Mouse (Mus musculus) lung, embryonic 16.5 days (tissue): ENCODE measurements around the gene Olfm2. TPM values are rescaled to one million over a fixed set of nuclear protein-coding genes. Genes with fewer than 3 reads are reported as not detected.
A peak's percentile ranks its signal among the peaks of the same experiment; 100 is the strongest.

ENCODE experiments used
- ATAC-seq: fragments of 200-750 bp; cut with Nextera tagmentation; 2 replicates; pipeline ENCODE4 v1.8.0; 2017; ENCODE audit warnings: low read depth, mild to moderate bottlenecking, moderate library complexity
- H3K27ac ChIP-seq: fragments of 300-500 bp; sonication (generic); 2 replicates; pipeline ENCODE4 v1.5.1; 2014; ENCODE audit warnings: mild to moderate bottlenecking, control low read depth, low read length
- H3K27me3 ChIP-seq: fragments of 300-500 bp; sonication (generic); 2 replicates; pipeline ENCODE4 v1.6.1; 2014; ENCODE audit warnings: low read depth, low read length, mixed read lengths; ENCODE audit not compliant: control insufficient read depth, insufficient read depth
- H3K36me3 ChIP-seq: fragments of 300-500 bp; sonication (generic); 2 replicates; pipeline ENCODE4 v1.6.1; 2014; ENCODE audit warnings: low read length; ENCODE audit not compliant: control insufficient read depth, insufficient read depth
- H3K4me1 ChIP-seq: fragments of 300-500 bp; sonication (generic); replicated peaks from 2 replicates; pipeline ENCODE4 v1.6.1; 2014; ENCODE audit warnings: low read length, mixed read lengths; ENCODE audit not compliant: control insufficient read depth, insufficient read depth
- H3K4me2 ChIP-seq: fragments of 300-500 bp; sonication (generic); 2 replicates; pipeline ENCODE4 v1.6.1; 2014; ENCODE audit warnings: low read depth, low read length, control low read depth
- H3K4me3 ChIP-seq: fragments of 300-500 bp; sonication (generic); 2 replicates; pipeline ENCODE4 v1.5.1; 2014; ENCODE audit warnings: mild to moderate bottlenecking, low read length, control low read depth
- H3K9ac ChIP-seq: fragments of 300-500 bp; sonication (generic); 2 replicates; pipeline ENCODE4 v1.6.1; 2014; ENCODE audit warnings: low read length, control low read depth
- H3K9me3 ChIP-seq: fragments of 300-500 bp; sonication (generic); 2 replicates; pipeline ENCODE4 v1.6.1; 2016; ENCODE audit warnings: low read length; ENCODE audit not compliant: control insufficient read depth
- WGBS: fragments of 180-500 bp; shearing (Covaris S2); extraction: QIAGEN DNeasy Blood & Tissue Kit; methylation state at CpG from one replicate; pipeline ENCODE4 v1.1.7; 2014; 5-methylcytosine and 5-hydroxymethylcytosine counted together
- polyA plus RNA-seq: library from polyadenylated mRNA; unstranded; fragments of >200 nt; fragmentation: Nextera tagmentation; extraction: Ambion mirVana; gene quantifications from 2 replicates; pipeline ENCODE4 v1.2.1, GENCODE M21; 2015

Olfm2 gene
- polyA plus RNA-seq, 1 experiment from 2014 or later, result 2.9 TPM

DNA sequence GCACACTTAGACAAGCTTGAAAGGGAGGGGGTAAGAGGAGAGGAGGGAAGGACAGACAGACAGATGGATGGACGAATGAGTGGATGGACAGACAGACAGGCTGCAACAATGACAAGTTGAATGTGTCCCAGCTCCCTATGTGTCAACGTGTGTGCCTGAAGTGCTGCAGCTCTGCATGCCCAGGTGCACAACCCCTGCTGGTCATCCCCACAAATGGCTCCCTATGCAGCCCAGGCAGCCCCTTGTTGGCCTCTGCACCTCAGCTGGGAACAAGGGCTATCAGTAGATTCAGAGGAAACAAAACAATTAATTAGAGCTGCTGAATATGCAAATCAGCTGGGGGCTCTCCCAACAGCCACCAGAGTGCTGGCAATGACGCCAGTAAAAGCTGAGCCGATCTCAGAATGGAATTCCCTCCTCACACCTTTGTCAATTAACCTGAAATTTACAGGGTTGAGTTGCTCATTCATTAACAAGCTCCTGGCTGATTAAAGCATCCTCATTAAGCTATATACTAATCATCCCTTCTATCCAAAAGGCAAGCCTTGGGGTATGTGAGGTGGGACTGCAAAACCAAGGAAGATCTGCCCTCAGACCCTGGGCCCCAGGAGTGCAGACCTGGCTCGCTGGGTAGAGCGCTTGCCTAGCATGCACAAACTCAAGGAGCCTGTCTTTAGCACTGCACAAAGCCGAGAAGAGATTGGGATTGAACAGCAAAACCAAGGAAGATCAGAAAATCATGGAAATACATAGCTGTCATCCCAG, 16.2 kb upstream of the Olfm2 start:
- no peak overlapping the region for H3K9ac ChIP-seq
- no peak overlapping the region for H3K27ac ChIP-seq
- no peaks in the 10 kb centered on the region for H3K4me1 ChIP-seq
- no peak for ATAC-seq
- 49% methylated on average over 7 of the region's 7 CpGs for WGBS
- H3K27me3 ChIP-seq, result no peaks in the 10 kb centered on the region
- no peaks in the 10 kb centered on the region for H3K36me3 ChIP-seq
- no peak overlapping the region for H3K4me2 ChIP-seq
- no peak overlapping the region for H3K4me3 ChIP-seq
- no peaks in the 10 kb centered on the region; the same call in 1 of the 2 replicates for H3K9me3 ChIP-seq

DNA sequence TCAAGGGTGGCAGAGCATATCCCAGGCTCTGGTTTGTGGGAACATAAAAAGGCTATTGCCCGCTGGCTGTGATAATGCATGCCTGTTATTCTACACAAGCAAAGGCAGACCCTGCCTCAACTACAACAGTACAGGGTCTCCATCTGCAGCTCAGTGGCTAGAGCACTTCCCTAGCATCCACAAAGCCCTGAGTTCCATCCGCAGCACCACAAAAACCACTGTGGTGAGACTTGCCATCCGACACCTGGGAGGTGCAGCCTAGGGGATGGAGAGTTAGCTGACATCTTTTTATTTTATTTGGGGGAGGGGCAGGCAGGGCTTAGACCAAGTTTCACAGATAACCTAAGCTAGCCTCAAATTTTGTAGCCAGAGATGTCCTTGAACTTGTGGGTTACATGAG, 15.2 kb upstream of the Olfm2 start:
- H3K27ac ChIP-seq, result no peak overlapping the region
- no peak for ATAC-seq
- H3K9ac ChIP-seq, result no peak overlapping the region
- no peaks in the 10 kb centered on the region for H3K4me1 ChIP-seq
- no peaks in the 10 kb centered on the region; the same call in 1 of the 2 replicates for H3K9me3 ChIP-seq
- no peaks in the 10 kb centered on the region for H3K27me3 ChIP-seq
- no peaks in the 10 kb centered on the region for H3K36me3 ChIP-seq
- WGBS, result 68% methylated on average over 3 of the region's 3 CpGs
- no peak overlapping the region for H3K4me3 ChIP-seq
- H3K4me2 ChIP-seq, result no peak overlapping the region

DNA sequence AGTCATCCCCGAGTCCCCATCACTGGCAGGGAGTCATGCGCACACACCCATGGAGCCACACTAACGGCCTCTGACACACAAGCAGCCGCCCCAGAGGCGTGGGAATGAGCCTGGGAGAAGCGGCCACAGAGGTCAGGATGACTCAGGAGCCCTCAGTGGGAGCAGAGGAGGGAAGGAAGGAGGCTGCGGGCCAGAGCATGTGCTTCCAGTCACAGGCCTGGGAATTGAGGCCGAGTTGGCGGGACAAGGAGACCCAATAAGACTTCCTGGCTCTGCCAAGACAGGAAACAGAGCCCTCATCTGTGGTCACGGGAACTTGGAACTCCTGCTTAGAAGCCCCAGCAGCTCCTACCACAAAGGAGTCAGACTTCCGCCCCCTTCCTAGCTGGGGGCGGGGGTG, 14.7 kb upstream of the Olfm2 start:
- H3K4me2 ChIP-seq, result no peak overlapping the region
- no peak overlapping the region for H3K27ac ChIP-seq
- H3K36me3 ChIP-seq, result no peaks in the 10 kb centered on the region
- no peak overlapping the region for H3K4me3 ChIP-seq
- no peaks in the 10 kb centered on the region; the same call in 1 of the 2 replicates for H3K9me3 ChIP-seq
- H3K4me1 ChIP-seq, result no peaks in the 10 kb centered on the region
- WGBS, result 49% methylated on average over 12 of the region's 12 CpGs
- peak; percentile 47 for ATAC-seq
- H3K9ac ChIP-seq, result no peak overlapping the region
- H3K27me3 ChIP-seq, result no peaks in the 10 kb centered on the region

DNA sequence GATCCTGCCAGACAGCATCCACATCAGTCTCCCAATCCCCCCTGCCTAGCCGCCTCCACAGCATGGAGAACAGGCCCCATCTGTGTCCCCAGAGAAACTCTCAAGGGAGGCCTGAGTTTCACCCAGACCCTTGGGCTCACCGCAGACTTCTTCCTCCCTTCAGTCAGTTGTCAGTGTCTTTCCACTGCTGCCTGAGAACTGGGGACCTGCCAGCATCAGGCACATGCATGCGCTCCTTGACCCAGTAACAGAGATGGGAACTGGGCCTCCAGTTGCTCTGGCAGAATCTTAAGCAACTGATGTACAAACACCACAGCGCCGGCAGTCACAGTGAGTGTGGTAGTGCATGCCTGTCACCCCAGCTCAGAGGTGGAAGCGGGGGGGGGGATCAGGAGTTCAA, 12.7 kb upstream of the Olfm2 start:
- Histone ChIP-seq H3K27me3 (no peaks in the 10 kb centered on the region), H3K9ac (no peak overlapping the region), H3K36me3 (no peaks in the 10 kb centered on the region), H3K4me1 (no peaks in the 10 kb centered on the region), H3K9me3 (no peaks in the 10 kb centered on the region; the same call in 1 of the 2 replicates), H3K4me2 (no peak overlapping the region), H3K27ac (no peak overlapping the region), H3K4me3 (no peak overlapping the region)
- 75% methylated on average over 6 of the region's 6 CpGs for WGBS
- ATAC-seq, result no peak

DNA sequence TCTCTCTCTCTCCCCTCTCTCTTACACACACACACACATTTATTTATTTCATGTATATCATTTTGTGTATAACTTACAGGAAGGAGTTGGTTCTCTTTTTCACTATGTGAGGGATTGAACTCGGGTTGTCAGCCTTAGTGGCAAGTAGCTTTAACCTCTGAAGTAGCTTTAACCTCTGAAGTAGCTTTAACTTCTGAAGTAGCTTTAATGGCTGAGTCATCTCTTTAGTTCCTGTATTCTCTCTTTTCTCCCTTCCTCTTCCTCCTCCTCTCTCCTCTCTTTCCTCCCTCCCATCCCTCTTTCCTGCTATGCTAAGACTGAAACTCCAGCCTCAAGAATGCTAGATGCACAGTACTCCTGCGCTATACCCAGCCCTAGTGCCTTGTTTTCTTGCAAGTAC, 12.1 kb upstream of the Olfm2 start:
- Histone ChIP-seq H3K4me1 (no peaks in the 10 kb centered on the region), H3K9me3 (no peaks in the 10 kb centered on the region; the same call in 1 of the 2 replicates), H3K27me3 (no peaks in the 10 kb centered on the region), H3K4me3 (no peak overlapping the region), H3K9ac (no peak overlapping the region), H3K4me2 (no peak overlapping the region), H3K27ac (no peak overlapping the region), H3K36me3 (no peaks in the 10 kb centered on the region)
- ATAC-seq, result no peak
- WGBS, result 64% methylated on average over 2 of the region's 2 CpGs

DNA sequence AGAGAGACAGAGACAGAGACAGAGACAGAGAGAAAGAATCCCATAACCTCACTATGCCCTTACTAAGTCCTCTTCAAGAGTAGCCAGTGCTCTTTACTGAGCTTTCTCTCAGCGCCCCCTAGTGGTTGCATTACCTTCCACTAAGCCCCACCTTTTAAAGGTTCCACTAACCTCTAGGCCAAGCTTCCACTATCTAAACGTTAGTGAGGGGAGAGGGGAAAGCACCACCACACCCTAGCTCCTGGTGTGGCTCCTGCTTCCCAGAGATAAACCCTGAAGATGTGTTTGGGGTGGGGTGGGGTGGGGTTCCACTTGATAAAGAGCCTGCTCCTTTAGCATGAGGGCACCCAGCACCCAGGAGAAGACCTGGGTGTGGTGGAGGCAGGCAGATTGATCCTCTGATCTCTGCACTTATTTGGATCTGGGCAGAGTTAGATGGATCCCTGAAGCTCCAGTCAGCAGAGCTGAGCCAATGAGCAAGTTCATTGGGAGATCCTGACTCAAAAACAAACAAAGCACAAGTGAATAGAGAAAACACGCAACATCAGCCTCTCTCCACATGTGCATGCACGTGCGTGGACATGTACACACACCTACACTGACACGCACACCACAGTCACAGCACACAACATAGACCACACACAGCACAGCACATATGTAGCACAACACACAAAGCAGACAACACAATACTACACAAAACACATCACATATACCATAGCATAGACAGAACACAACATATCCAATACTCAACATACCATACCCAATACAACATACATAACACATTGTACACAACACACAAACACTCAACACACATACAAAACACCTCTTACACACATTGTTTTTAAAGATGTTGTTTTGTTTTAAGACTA, 11.2 kb upstream of the Olfm2 start:
- Histone ChIP-seq H3K27me3 (no peaks in the 10 kb centered on the region), H3K36me3 (no peaks in the 10 kb centered on the region), H3K9ac (no peak overlapping the region), H3K4me3 (no peak overlapping the region), H3K4me2 (no peak overlapping the region), H3K9me3 (no peaks in the 10 kb centered on the region; the same call in 1 of the 2 replicates), H3K4me1 (no peaks in the 10 kb centered on the region), H3K27ac (no peak overlapping the region)
- WGBS, result 54% methylated on average over 6 of the region's 6 CpGs
- ATAC-seq, result no peak

DNA sequence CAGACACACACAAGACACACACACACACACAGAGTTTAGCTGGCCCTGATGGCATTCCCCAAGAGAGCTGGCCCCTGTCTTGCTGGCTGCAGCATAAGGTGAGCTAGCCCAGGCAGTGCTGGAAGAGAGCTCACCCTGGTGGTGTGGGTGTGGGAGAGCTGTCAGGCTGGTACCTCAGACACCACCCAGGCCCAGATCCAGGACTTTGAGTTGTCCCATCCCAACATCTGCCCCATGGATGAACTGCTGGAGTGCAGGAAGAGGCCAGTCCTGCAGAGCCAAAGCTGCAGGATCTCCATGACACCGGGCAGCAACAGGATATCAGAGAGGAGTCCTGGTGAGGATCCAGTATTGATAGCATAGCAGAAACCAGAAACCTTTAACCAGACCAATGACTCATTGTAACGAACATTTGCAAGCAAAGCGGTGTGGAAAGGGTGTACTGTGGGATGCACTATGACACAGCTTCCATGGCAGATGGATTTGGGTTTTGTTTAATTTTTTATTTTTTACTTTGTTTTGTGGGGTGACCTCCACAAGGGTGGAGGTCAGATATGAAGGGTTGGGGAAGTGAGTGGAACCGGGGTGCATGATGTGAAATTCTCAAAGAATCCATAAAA, 10.0 kb upstream of the Olfm2 start:
- H3K9me3 ChIP-seq, result no peaks in the 10 kb centered on the region; the same call in 1 of the 2 replicates
- H3K36me3 ChIP-seq, result no peaks in the 10 kb centered on the region
- ATAC-seq, result no peak
- WGBS, result 81% methylated on average over 4 of the region's 4 CpGs
- no peaks in the 10 kb centered on the region for H3K4me1 ChIP-seq
- no peak overlapping the region for H3K4me2 ChIP-seq
- no peak overlapping the region for H3K27ac ChIP-seq
- H3K4me3 ChIP-seq, result no peak overlapping the region
- no peaks in the 10 kb centered on the region for H3K27me3 ChIP-seq
- H3K9ac ChIP-seq, result no peak overlapping the region

DNA sequence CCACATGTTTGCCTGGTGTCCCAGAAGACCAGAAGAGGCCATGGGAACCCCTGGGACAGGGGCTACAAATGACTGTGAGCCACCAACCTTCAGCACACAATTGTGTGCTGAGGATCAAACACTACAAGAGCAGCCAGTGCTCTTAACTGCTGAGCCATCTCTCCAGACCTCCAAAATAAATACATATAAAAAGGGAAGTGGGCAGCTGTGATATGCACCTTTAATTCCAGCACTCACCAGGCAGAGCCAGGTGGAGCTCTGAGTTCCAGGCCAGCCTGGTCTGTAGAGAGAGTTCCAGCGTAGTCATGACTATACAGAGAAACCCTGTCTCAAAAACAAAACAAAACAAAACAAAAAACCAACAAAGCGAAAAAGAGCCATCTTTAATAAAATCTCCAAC, 8.2 kb upstream of the Olfm2 start:
- WGBS, result 73% methylated on average over 2 of the region's 2 CpGs
- Histone ChIP-seq H3K4me3 (no peak overlapping the region), H3K27ac (no peak overlapping the region), H3K9me3 (no peaks in the 10 kb centered on the region), H3K4me2 (no peak overlapping the region), H3K27me3 (no peaks in the 10 kb centered on the region), H3K36me3 (no peaks in the 10 kb centered on the region), H3K4me1 (no peaks in the 10 kb centered on the region), H3K9ac (no peak overlapping the region)
- ATAC-seq, result no peak

DNA sequence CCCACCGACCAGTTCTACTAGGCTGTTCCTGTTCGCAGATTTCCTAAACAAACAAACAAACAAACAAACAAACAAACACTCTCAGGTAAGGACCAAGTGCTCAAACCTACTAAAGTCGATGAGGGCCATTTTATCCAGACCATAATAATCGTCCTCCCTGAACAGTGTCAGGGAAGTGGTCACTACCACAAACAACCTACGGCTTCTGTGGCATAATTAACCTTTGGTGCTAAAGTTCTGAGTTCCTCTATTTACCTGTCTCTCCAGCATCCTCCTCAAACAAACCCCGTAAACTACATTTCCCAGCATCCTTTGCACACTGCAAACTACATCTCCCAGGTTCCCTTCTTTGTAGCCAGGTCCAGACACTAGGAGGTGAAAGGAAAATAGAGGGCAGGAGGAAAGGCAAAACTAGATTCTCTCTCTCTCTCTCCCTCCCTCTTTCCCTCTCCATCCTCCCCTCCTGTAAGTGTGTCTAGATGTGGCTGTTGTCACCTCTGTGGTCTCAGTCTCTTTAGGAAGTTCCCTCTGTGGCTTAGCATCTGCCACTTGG, 5.4 kb upstream of the Olfm2 start:
- Histone ChIP-seq H3K27me3 (peaks cover 9% of the 10 kb centered on the region), H3K4me3 (no peak overlapping the region), H3K4me1 (no peaks in the 10 kb centered on the region), H3K27ac (no peak overlapping the region), H3K36me3 (no peaks in the 10 kb centered on the region), H3K4me2 (no peak overlapping the region), H3K9ac (no peak overlapping the region), H3K9me3 (no peaks in the 10 kb centered on the region)
- WGBS, result 46% methylated on average over 6 of the region's 6 CpGs
- ATAC-seq, result no peak
